Mouse (Mus musculus) intestine, embryonic 15.5 days (tissue): ENCODE results near the gene Atxn1. TPM values are rescaled to one million over a fixed set of nuclear protein-coding genes. Genes with fewer than 3 reads are reported as not detected.

ENCODE experiments used
- ATAC-seq: fragments of 200-750 bp; cut with Nextera tagmentation; 2 replicates; pipeline ENCODE4 v1.8.0; 2017; ENCODE audit warnings: moderate TSS enrichment, moderate library complexity
- H3K27ac ChIP-seq: fragments of 300-500 bp; sonication (generic); 2 replicates; pipeline ENCODE4 v1.5.1; 2015; ENCODE audit warnings: mild to moderate bottlenecking, inconsistent platforms
- H3K27me3 ChIP-seq: fragments of 300-500 bp; sonication (generic); replicated peaks from 2 replicates; pipeline ENCODE4 v1.6.1; 2015; ENCODE audit warnings: inconsistent platforms
- H3K36me3 ChIP-seq: fragments of 300-500 bp; sonication (generic); 2 replicates; pipeline ENCODE4 v1.6.1; 2015; ENCODE audit warnings: inconsistent platforms
- H3K4me1 ChIP-seq: fragments of 300-500 bp; sonication (generic); replicated peaks from 2 replicates; pipeline ENCODE4 v1.6.1; 2015; ENCODE audit warnings: inconsistent platforms
- H3K4me2 ChIP-seq: fragments of 300-500 bp; sonication (generic); replicated peaks from 2 replicates; pipeline ENCODE4 v1.6.1; 2015; ENCODE audit warnings: mild to moderate bottlenecking, inconsistent platforms
- H3K4me3 ChIP-seq: fragments of 300-500 bp; sonication (generic); replicated peaks from 2 replicates; pipeline ENCODE4 v1.5.1; 2015; ENCODE audit warnings: inconsistent platforms
- H3K9ac ChIP-seq: fragments of 300-500 bp; sonication (generic); 2 replicates; pipeline ENCODE4 v1.6.1; 2015; ENCODE audit warnings: inconsistent platforms
- H3K9me3 ChIP-seq: fragments of 300-500 bp; sonication (generic); 2 replicates; pipeline ENCODE4 v1.6.1; 2016; ENCODE audit warnings: inconsistent platforms
- whole genome bisulfite sequencing: fragments of 180-500 bp; shearing (Covaris S2); methylation state at CpG from one replicate; pipeline ENCODE4 v1.1.7; 2015; 5-methylcytosine and 5-hydroxymethylcytosine counted together
- polyA plus RNA-seq: library from polyadenylated mRNA; unstranded; fragments of >200 nt; fragmentation: Nextera tagmentation; extraction: Ambion mirVana; gene quantifications from 2 replicates; pipeline ENCODE4 v1.2.1, GENCODE M21; 2015

Atxn1 gene
- polyA plus RNA-seq, 1 experiment from 2014 or later, result 5.7 TPM

DNA sequence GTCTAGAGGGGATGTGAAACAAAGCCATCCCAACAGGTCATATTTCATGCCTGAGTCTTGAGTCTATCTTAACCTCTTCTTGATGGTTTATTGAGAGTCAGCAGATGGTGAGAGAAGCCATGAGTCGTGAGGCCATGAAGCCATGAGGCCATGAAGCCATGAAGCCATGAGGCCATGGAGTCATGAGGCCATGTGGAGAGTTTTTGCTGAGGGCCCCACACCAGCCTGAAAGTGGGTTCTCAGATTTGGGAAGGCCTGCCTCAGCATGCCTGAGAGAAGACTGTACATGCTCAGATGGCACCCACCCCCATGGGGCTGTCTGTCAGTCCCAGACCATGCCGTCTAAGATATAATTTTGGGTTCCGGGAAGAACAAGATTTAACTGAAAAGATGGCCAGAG lies 229.0 kb downstream of the Atxn1 start:
- H3K9ac ChIP-seq, result no peak overlapping the region
- H3K9me3 ChIP-seq, result no peaks in the 10 kb centered on the region
- H3K4me3 ChIP-seq, result no peak overlapping the region
- no peaks in the 10 kb centered on the region for H3K27me3 ChIP-seq
- no peak for ATAC-seq
- no peaks in the 10 kb centered on the region for H3K4me1 ChIP-seq
- WGBS, result 98% methylated on average over 3 of the region's 3 CpGs
- no peak overlapping the region for H3K27ac ChIP-seq
- 0 out of 2 replicates have a peak, but pooled peaks cover 3% of the 10 kb centered on the region for H3K36me3 ChIP-seq
- no peak overlapping the region for H3K4me2 ChIP-seq

DNA sequence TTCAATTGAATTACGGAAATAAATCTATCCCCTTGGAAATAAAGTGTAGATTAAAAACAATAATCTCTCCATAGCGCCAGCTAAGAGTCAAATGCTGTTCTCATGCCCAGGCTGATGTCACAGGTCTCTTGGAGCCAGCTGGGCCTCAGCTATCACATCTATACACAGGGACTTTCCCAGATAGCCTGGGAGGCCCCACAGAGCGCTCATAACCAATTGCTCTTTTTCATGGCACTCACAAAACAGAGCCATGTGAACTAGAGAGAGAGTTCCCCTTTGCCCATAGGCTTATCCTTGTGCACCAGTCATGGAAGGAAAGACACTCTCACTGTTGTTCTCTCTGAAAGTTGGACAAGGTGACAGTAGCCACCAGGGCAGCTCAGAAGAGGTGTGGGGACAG lies 230.3 kb downstream of the Atxn1 start:
- Histone ChIP-seq H3K4me3 (no peak overlapping the region), H3K36me3 (0 out of 2 replicates have a peak, but pooled peaks cover 3% of the 10 kb centered on the region), H3K4me1 (no peaks in the 10 kb centered on the region), H3K27ac (no peak overlapping the region), H3K9ac (no peak overlapping the region), H3K4me2 (no peak overlapping the region), H3K9me3 (no peaks in the 10 kb centered on the region), H3K27me3 (no peaks in the 10 kb centered on the region)
- WGBS, result 89% methylated on average over 3 of the region's 3 CpGs
- ATAC-seq, result no peak

DNA sequence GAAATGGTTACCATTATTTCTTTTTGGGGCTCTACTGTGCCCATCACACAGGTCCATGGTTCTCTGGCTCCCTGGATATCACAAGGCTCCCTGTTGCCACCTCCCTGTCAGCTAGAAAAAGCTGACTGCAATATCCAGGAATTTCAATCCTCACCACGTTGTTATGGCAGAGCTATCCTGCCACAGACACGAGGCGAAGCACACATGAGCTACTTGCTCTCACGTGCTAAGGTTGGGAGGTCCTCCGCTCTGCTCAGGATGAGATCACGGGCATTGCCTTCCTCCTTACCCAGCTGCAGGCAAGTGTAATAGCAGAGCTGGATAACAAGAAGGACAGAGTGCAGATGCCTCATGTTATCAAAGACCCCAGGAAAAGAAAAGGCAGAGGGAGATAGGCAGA lies 232.2 kb downstream of the Atxn1 start:
- Histone ChIP-seq H3K4me3 (no peak overlapping the region), H3K4me1 (no peaks in the 10 kb centered on the region), H3K9ac (no peak overlapping the region), H3K27ac (no peak overlapping the region), H3K4me2 (no peak overlapping the region), H3K9me3 (no peaks in the 10 kb centered on the region), H3K36me3 (0 out of 2 replicates have a peak, but pooled peaks cover 3% of the 10 kb centered on the region), H3K27me3 (no peaks in the 10 kb centered on the region)
- 73% methylated on average over 6 of the region's 6 CpGs for WGBS
- ATAC-seq, result no peak

DNA sequence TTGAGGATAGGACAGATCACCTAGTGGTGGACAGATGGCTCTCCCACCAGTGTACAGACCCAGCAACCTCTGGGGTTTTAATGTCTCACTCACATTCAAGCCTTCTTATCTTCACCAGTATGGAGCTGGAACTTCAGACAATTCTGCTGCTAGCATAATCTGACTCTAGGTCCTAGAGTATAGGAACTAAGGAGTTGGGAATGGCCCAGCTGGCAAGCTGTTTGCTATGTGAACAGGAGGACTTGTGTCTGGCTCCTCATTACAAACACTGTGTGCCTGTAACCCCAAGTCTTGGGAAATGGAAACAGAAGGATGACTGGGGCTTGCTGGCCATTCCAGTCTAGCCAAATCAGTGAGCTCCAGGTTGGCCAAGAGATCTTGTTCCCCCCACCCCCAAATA lies 237.9 kb downstream of the Atxn1 start:
- no peak for ATAC-seq
- H3K4me1 ChIP-seq, result no peaks in the 10 kb centered on the region
- no peaks in the 10 kb centered on the region for H3K27me3 ChIP-seq
- no peak overlapping the region for H3K27ac ChIP-seq
- no peak overlapping the region for H3K4me3 ChIP-seq
- no peak overlapping the region for H3K4me2 ChIP-seq
- no peaks in the 10 kb centered on the region for H3K9me3 ChIP-seq
- H3K9ac ChIP-seq, result no peak overlapping the region
- H3K36me3 ChIP-seq, result no peaks in the 10 kb centered on the region

DNA sequence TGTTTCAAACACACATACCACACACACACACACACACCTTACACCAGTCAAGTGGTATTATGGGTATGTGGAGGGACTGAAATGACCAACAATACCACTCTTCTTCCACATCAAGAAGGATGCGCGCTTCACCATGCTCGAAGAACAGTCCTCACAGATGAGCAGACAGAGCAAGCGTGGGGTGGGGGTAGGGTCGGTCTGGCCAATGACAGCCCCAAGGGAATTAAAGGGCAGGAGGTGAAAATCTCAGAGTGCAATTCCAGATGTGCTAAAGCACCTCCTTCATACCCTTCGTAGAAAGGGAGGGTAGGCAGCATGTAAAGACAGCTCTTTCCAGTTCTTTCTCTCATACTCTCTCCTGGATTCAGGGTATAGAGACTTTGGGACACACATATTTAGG lies 238.6 kb downstream of the Atxn1 start:
- 90% methylated on average over 6 of the region's 6 CpGs for WGBS
- ATAC-seq, result no peak
- H3K9me3 ChIP-seq, result no peaks in the 10 kb centered on the region

DNA sequence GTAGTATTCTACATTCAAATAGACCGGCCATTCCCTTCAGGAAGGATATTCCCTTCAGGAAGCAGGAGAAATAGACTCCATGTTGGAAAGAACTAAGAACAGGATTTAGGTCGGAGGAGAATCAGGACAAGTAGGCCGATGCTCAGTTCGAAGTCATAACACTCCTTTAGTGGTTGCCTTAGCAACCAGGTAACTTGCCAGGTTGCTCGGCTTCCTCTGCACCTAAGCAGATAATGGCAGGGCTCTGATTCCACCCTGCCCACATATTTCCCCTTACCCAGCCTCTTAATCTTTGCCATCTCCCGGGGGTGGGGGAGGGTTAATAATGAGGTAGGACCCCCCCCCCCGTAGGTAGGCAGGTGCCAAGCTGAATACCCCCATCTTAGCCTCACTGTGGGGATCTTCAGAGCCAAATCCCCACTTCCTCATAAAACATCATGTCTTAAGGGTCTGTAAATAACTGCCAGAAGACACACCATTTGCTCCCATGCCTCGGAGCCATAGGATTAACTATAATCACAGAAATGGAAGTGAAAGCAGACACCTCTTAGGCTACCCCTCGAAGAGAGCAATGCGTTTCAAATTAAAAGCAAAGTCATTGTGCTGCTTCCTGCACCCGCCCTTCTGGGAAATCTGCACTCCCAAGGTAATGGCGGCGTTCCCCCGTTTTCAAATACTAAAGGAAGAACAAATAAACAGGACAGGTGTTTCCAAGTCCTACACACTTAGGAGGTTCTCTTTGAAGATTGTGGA lies 240.1 kb downstream of the Atxn1 start:
- Histone ChIP-seq H3K9me3 (no peaks in the 10 kb centered on the region), H3K36me3 (no peaks in the 10 kb centered on the region), H3K4me3 (no peak overlapping the region), H3K4me2 (no peak overlapping the region), H3K9ac (no peak overlapping the region), H3K27ac (no peak overlapping the region), H3K4me1 (no peaks in the 10 kb centered on the region), H3K27me3 (no peaks in the 10 kb centered on the region)
- no peak for ATAC-seq
- WGBS, result 64% methylated on average over 14 of the region's 14 CpGs

More for the DNA sequence above, 238.6 kb downstream of the Atxn1 start:
- H3K4me2 ChIP-seq, result no peak overlapping the region
- no peak overlapping the region for H3K4me3 ChIP-seq
- H3K27me3 ChIP-seq, result no peaks in the 10 kb centered on the region
- no peaks in the 10 kb centered on the region for H3K36me3 ChIP-seq
- H3K4me1 ChIP-seq, result no peaks in the 10 kb centered on the region
- H3K9ac ChIP-seq, result no peak overlapping the region
- no peak overlapping the region for H3K27ac ChIP-seq

DNA sequence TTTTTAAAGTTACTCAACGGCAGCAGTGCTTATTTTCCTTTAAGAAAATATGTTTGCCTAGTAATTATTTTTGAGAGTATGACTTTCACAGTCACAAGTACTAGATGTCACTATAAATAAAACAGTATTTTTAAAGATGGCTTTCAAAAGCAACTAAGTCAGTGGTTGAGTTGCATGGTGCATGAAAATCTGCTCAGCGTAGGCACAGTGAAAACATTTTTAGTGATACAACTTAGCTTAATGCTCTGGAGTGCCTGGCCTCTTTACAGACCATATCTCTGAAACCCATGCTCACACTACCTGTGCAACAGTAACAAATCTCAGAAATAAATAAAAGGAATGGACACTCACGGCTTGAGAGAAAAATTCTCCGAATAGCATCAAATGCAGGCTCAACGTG lies 241.9 kb downstream of the Atxn1 start:
- Histone ChIP-seq H3K4me1 (peaks cover 7% of the 10 kb centered on the region; the same call in 1 of the 2 replicates), H3K4me3 (no peak overlapping the region), H3K9me3 (no peaks in the 10 kb centered on the region), H3K27ac (no peak overlapping the region), H3K27me3 (no peaks in the 10 kb centered on the region), H3K4me2 (no peak overlapping the region), H3K36me3 (no peaks in the 10 kb centered on the region), H3K9ac (no peak overlapping the region)
- 77% methylated on average over 5 of the region's 5 CpGs for WGBS
- no peak for ATAC-seq

DNA sequence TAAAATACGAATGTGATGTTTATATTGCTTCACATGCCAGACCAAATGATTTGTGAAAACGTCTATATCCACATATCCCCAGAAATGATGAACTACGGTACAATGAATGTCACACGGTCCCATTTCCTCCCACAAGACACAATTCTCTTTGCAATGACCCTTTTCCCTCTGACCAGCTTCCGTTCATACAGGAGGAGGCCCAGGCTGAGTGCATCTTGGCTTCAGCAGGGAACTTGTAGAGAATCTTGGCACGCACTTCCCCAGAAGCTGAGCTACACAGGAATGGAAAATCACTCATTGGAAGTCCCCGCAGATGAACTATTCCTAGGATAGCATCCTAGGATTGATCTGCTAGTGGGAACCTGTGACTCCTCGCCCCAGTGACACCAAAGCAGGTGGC lies 243.2 kb downstream of the Atxn1 start:
- 57% methylated on average over 8 of the region's 8 CpGs for WGBS

DNA sequence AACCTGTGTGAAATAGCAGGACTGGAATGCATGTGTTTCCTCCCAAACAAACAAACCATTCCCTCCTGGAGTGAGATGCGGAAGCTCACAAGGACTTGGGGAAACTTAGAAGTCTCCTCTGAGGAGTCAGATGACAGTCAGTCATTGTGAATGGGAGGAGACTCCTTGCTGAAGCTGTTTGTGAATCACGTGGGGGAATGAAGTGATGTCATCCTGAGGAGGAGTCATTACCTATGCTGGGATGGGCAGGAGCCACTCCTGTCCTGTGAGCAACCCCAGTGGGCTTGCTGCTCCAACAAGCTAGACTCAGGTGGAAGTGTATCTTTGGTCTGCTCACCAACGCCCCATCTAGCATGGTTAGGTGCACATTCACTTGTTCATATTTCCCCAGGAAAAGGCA lies 246.0 kb downstream of the Atxn1 start:
- H3K27me3 ChIP-seq, result no peaks in the 10 kb centered on the region
- no peak overlapping the region for H3K9ac ChIP-seq
- no peaks in the 10 kb centered on the region for H3K36me3 ChIP-seq
- no peak overlapping the region for H3K27ac ChIP-seq
- no peak overlapping the region for H3K4me3 ChIP-seq
- no peaks in the 10 kb centered on the region for H3K9me3 ChIP-seq
- peak; percentile 81 for ATAC-seq
- H3K4me2 ChIP-seq, result no peak overlapping the region
- peaks cover 7% of the 10 kb centered on the region; the same call in 1 of the 2 replicates for H3K4me1 ChIP-seq
- 49% methylated on average over 3 of the region's 3 CpGs for WGBS

More for the DNA sequence above, 243.2 kb downstream of the Atxn1 start:
- Histone ChIP-seq H3K4me2 (no peak overlapping the region), H3K27me3 (no peaks in the 10 kb centered on the region), H3K9me3 (no peaks in the 10 kb centered on the region), H3K9ac (no peak overlapping the region), H3K4me3 (no peak overlapping the region), H3K4me1 (peaks cover 7% of the 10 kb centered on the region; the same call in 1 of the 2 replicates), H3K36me3 (no peaks in the 10 kb centered on the region), H3K27ac (no peak overlapping the region)
- ATAC-seq, result no peak

DNA sequence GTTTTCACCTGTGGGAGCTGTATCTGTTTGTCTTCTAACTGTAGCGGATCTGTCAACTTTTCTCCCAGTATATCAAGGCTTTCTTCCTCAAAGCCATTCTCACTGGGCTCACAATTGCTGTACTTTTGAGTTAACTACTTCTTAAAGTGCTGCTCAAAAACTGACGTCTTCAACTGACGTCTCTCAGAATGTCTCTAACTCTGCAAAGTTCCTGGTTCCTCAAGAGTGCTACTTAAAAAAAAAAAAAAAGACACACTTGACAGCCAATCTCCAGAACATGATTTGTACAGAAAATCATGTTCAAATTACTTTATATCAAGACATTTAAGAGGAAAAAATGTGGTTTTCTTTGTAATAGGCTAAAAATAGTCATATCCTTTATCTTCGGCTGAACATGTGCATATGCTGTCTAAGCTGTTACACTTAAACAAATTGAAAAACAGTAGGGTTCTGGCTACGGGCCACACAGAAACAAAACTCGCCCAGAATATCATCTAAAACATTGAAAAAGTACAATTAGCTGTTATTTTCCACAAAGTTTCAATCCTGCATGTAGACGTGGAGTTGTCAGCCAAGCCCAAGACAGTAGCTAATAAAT lies 249.1 kb downstream of the Atxn1 start:
- Histone ChIP-seq H3K4me3 (no peak overlapping the region), H3K9ac (no peak overlapping the region), H3K4me1 (peaks cover 7% of the 10 kb centered on the region; the same call in 1 of the 2 replicates), H3K4me2 (no peak overlapping the region), H3K36me3 (no peaks in the 10 kb centered on the region), H3K27me3 (no peaks in the 10 kb centered on the region), H3K27ac (no peak overlapping the region), H3K9me3 (no peaks in the 10 kb centered on the region)
- 50% methylated on average over 7 of the region's 7 CpGs for WGBS
- ATAC-seq, result no peak

DNA sequence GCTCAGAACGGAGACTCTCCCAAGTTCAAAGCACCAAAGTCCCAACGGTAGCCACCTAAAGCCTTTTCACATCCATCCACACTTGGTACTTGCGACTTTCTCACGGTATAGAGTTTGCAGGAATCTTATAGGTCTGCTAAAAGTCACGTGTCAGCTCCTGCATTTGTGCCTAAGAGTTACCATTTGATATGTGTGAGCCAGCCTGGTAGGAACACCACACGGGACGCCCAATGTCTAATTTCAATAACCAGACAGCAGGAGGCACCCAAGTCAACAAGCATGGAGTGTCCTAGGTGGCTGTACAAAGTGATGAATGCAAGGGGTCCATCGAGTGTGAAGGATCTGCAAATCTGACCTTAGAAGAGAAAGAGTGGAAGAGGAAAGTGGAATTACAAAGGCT lies 254.8 kb downstream of the Atxn1 start:
- H3K9me3 ChIP-seq, result no peaks in the 10 kb centered on the region
- H3K27ac ChIP-seq, result no peak overlapping the region
- WGBS, result 91% methylated on average over 8 of the region's 8 CpGs
- no peak overlapping the region for H3K4me3 ChIP-seq
- H3K27me3 ChIP-seq, result no peaks in the 10 kb centered on the region
- no peak overlapping the region for H3K9ac ChIP-seq
- H3K36me3 ChIP-seq, result no peaks in the 10 kb centered on the region
- H3K4me2 ChIP-seq, result no peak overlapping the region
- no peak for ATAC-seq
- H3K4me1 ChIP-seq, result no peaks in the 10 kb centered on the region

DNA sequence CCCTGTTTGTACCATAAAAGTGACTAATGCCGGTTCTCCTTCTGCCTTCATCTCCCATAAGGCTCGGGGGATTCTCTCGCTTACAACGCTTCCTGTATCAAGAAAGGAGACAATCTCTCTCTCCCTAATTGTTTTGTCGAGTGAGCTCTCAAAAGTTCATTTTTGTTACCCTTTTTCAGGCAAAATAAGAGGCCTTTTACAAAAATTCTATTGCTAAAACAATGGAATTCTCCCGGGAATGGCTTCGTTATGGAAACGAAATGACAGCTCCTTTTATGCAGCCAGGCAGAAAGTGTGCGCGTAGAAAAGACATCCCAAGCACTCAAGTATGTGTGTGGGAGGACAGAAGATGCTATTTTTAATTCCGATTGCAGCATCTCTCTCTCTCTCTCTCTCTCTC lies 255.4 kb downstream of the Atxn1 start:
- no peak overlapping the region for H3K4me3 ChIP-seq
- ATAC-seq, result no peak
- H3K9me3 ChIP-seq, result no peaks in the 10 kb centered on the region
- H3K4me2 ChIP-seq, result no peak overlapping the region
- H3K4me1 ChIP-seq, result no peaks in the 10 kb centered on the region
- H3K9ac ChIP-seq, result no peak overlapping the region
- H3K27me3 ChIP-seq, result no peaks in the 10 kb centered on the region
- H3K36me3 ChIP-seq, result no peaks in the 10 kb centered on the region
- H3K27ac ChIP-seq, result no peak overlapping the region
- 69% methylated on average over 11 of the region's 11 CpGs for WGBS

DNA sequence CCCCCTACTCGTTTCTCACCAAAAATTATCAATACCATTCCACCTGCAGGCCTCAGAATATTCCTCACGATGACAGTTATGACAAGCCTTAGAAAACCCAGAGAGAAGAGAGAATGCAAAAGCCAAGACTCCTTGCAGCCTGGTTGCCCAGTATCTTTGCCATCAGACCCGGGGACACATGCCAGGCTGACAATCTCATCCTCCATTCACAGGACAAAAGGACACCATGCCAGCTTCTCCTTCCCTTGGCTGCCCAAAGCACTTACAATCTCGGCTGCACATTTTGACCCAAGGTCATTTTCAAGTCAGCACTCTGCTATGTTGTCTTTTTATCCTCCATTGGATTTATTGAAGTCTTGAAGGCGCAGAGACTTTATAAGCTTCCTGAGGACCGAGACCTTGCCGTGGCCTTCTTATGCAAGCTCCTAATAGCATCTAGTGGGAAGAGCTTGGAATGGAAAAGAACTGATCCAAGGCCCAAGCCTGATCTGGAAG lies 263.5 kb downstream of the Atxn1 start:
- 76% methylated on average over 7 of the region's 7 CpGs for WGBS

More for the DNA sequence above, 263.5 kb downstream of the Atxn1 start:
- no peak for ATAC-seq
- Histone ChIP-seq H3K4me3 (no peak overlapping the region), H3K27ac (no peak overlapping the region), H3K9me3 (no peaks in the 10 kb centered on the region), H3K4me1 (no peaks in the 10 kb centered on the region), H3K27me3 (no peaks in the 10 kb centered on the region), H3K4me2 (no peak overlapping the region), H3K9ac (no peak overlapping the region), H3K36me3 (no peaks in the 10 kb centered on the region)
